Mouse (Mus musculus): ENCODE measurements around the gene Kcnk13. TPM values are rescaled to one million over a fixed set of nuclear protein-coding genes. Genes with fewer than 3 reads are reported as not detected.

Gene Kcnk13
- polyA plus RNA-seq, 1 experiment from 2014 or later, result 1.5 TPM

GRCm38 (mm10) chr12:100106275-100106895, 142.1 kb downstream of the Kcnk13 start:
- Histone ChIP-seq H3K9me3 (ENCODE audit: control insufficient read depth, low read length) (no peaks in the 10 kb centered on the region), H3K4me1 (ENCODE audit: control insufficient read depth, insufficient read depth, low read depth, low read length) (peaks cover 9% of the 10 kb centered on the region), H3K27me3 (replicated peaks; ENCODE audit: control insufficient read depth, insufficient read depth, low read length) (no peaks in the 10 kb centered on the region), H3K4me3 (ENCODE audit: low read length) (no peak overlapping the region), H3K27ac (ENCODE audit: low read depth, low read length) (no peak overlapping the region), H3K36me3 (ENCODE audit: control insufficient read depth, insufficient read depth, low read length) (no peaks in the 10 kb centered on the region), H3K4me2 (ENCODE audit: low read length) (peak overlapping the region; percentile 30; the same call in 1 of the 2 replicates), H3K9ac (ENCODE audit: low read depth, low read length) (no peak overlapping the region)
- ATAC-seq, result 0 out of 2 replicates have a peak, but pooled peaks have one; percentile 16
- WGBS, result 13% methylated on average over 20 of the region's 20 CpGs

DNA sequence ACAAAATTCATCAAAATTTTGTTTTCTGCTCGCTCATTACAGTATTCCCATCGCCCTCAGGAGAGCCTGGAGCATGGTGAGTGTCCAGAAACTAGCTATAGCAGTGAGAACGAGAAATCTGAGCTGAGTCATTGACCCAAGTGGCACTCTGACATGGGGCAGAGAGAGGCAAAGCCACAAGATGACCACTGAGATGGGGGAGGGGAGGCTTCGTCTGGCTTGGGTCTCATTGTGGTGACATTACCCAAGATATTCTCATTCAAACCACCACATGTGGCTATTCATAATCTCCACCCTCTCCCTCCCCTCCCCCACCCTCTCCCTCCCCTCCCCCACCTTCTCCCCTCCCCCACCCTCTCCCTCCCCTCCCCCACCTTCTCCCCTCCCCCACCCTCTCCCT, 143.1 kb downstream of the Kcnk13 start:
- no peak overlapping the region for H3K9ac ChIP-seq (ENCODE audit: low read depth, low read length)
- H3K27me3 ChIP-seq (replicated peaks; ENCODE audit: control insufficient read depth, insufficient read depth, low read length), result no peaks in the 10 kb centered on the region
- peaks cover 11% of the 10 kb centered on the region for H3K4me1 ChIP-seq (ENCODE audit: control insufficient read depth, insufficient read depth, low read depth, low read length)
- ATAC-seq, result no peak
- H3K9me3 ChIP-seq (ENCODE audit: control insufficient read depth, low read length), result no peaks in the 10 kb centered on the region
- H3K4me2 ChIP-seq (ENCODE audit: low read length), result no peak overlapping the region
- H3K27ac ChIP-seq (ENCODE audit: low read depth, low read length), result no peak overlapping the region
- no peaks in the 10 kb centered on the region for H3K36me3 ChIP-seq (ENCODE audit: control insufficient read depth, insufficient read depth, low read length)
- 56% methylated on average over 4 of the region's 4 CpGs for WGBS
- no peak overlapping the region for H3K4me3 ChIP-seq (ENCODE audit: low read length)

- H3K27me3 ChIP-seq (replicated peaks; ENCODE audit: control insufficient read depth, insufficient read depth, low read length), result no peaks in the 10 kb centered on the region
- peak within 1 kb of the TSS; percentile 83 for H3K27ac ChIP-seq (ENCODE audit: low read depth, low read length)
- peaks cover 15% of the 10 kb centered on the region for H3K36me3 ChIP-seq (ENCODE audit: control insufficient read depth, insufficient read depth, low read length)
- peak within 1 kb of the TSS; percentile 86 for H3K4me2 ChIP-seq (ENCODE audit: low read length)
- under 1% methylated on average over 58 of the region's 58 CpGs for WGBS
- H3K4me1 ChIP-seq (ENCODE audit: control insufficient read depth, insufficient read depth, low read depth, low read length), result peaks cover 11% of the 10 kb centered on the region
- peak within 1 kb of the TSS; percentile 64 for H3K4me3 ChIP-seq (ENCODE audit: low read length)
- no peaks in the 10 kb centered on the region for H3K9me3 ChIP-seq (ENCODE audit: control insufficient read depth, low read length)
- H3K9ac ChIP-seq (ENCODE audit: low read depth, low read length), result peak within 1 kb of the TSS; percentile 76
- peak; percentile 86 for ATAC-seq
These were observed 145.8 kb downstream of the Kcnk13 start, which contains the start of gene Psmc1 for GRCm38 (mm10) chr12:100109986-100110696. Psmc1 (plus strand) TSS chr12:100110154.

Small RNA genes within 50 kb of the gene (microRNA-seq; reads per million reads assigned to microRNA genes)
- gene Gm23291, result not detected

Other genes starting within 250 kb of the Kcnk13 start
- gene Efcab11, start 80.1 kb upstream of the Kcnk13 start, polyA plus RNA-seq (2015; fragmentation: Nextera tagmentation; extraction: Ambion mirVana), result 4.8 and 4.9 TPM in 2 replicates
- gene Tdp1, start 80.0 kb upstream of the Kcnk13 start, polyA plus RNA-seq (2015; fragmentation: Nextera tagmentation; extraction: Ambion mirVana), result 46.7 and 49.2 TPM in 2 replicates
- gene Psmc1, start 145.7 kb downstream of the Kcnk13 start, polyA plus RNA-seq (2015; fragmentation: Nextera tagmentation; extraction: Ambion mirVana), result 276 and 284 TPM in 2 replicates
- 11.9 and 13.6 TPM in 2 replicates for gene Nrde2, start 195.2 kb downstream of the Kcnk13 start, polyA plus RNA-seq (2015; fragmentation: Nextera tagmentation; extraction: Ambion mirVana)
- 2,854 and 3,176 TPM in 2 replicates for gene Calm1, start 234.9 kb downstream of the Kcnk13 start, polyA plus RNA-seq (2015; fragmentation: Nextera tagmentation; extraction: Ambion mirVana)

Data from hindbrain, embryonic 16.5 days (tissue).